Mouse (Mus musculus): Measurements from ENCODE around the gene Skil. TPM values are rescaled to one million over a fixed set of nuclear protein-coding genes. Genes with fewer than 3 reads are reported as not detected.
A peak's percentile ranks its signal among the peaks of the same experiment; 100 is the strongest.

The Skil gene
- polyA plus RNA-seq, 1 experiment from 2014 or later: 29.9 TPM

GRCm38 (mm10) chr3:31149706-31150105 lies 54.8 kb downstream of the Skil start, which contains the start of gene Cldn11:
TSS of gene Cldn11 (plus strand) at chr3:31149920.
- Histone ChIP-seq H3K4me2 (ENCODE audit: low read length) (peak within 1 kb of the TSS; percentile 99), H3K9me3 (replicated peaks; ENCODE audit: control insufficient read depth, low read length, poor library complexity, severe bottlenecking) (no peaks in the 10 kb centered on the region), H3K4me1 (ENCODE audit: control insufficient read depth, insufficient read depth, low read length) (peaks cover 5% of the 10 kb centered on the region; the same call in 1 of the 2 replicates), H3K27me3 (ENCODE audit: control insufficient read depth, insufficient read depth, low read depth, low read length) (peaks cover 13% of the 10 kb centered on the region), H3K36me3 (ENCODE audit: control insufficient read depth, insufficient read depth, low read length) (no peaks in the 10 kb centered on the region), H3K4me3 (ENCODE audit: low read depth, low read length) (peak within 1 kb of the TSS; percentile 50), H3K27ac (ENCODE audit: low read length) (no peak within 1 kb of the TSS), H3K9ac (ENCODE audit: low read depth, low read length) (peak within 1 kb of the TSS; percentile 59; the same call in 1 of the 2 replicates)
- peak; percentile 87 for ATAC-seq
- under 1% methylated on average over 33 of the region's 33 CpGs for WGBS

GRCm38 (mm10) chr3:31152108-31152507 lies 57.2 kb downstream of the Skil start:
- ATAC-seq: no peak

GRCm38 (mm10) chr3:31156126-31156525 lies 61.3 kb downstream of the Skil start:
- Histone ChIP-seq H3K4me1 (ENCODE audit: control insufficient read depth, insufficient read depth, low read length) (no peaks in the 10 kb centered on the region), H3K36me3 (ENCODE audit: control insufficient read depth, insufficient read depth, low read length) (no peaks in the 10 kb centered on the region), H3K4me2 (ENCODE audit: low read length) (no peak overlapping the region), H3K9ac (ENCODE audit: low read depth, low read length) (no peak overlapping the region), H3K27me3 (ENCODE audit: control insufficient read depth, insufficient read depth, low read depth, low read length) (no peaks in the 10 kb centered on the region), H3K9me3 (replicated peaks; ENCODE audit: control insufficient read depth, low read length, poor library complexity, severe bottlenecking) (no peaks in the 10 kb centered on the region), H3K4me3 (ENCODE audit: low read depth, low read length) (no peak overlapping the region), H3K27ac (ENCODE audit: low read length) (no peak overlapping the region)
- WGBS: 45% methylated on average over 3 of the region's 3 CpGs
- no peak for ATAC-seq

More at GRCm38 (mm10) chr3:31152108-31152507, 57.2 kb downstream of the Skil start:
- Histone ChIP-seq H3K4me1 (ENCODE audit: control insufficient read depth, insufficient read depth, low read length) (peaks cover 5% of the 10 kb centered on the region; the same call in 1 of the 2 replicates), H3K9me3 (replicated peaks; ENCODE audit: control insufficient read depth, low read length, poor library complexity, severe bottlenecking) (no peaks in the 10 kb centered on the region), H3K27ac (ENCODE audit: low read length) (no peak overlapping the region), H3K27me3 (ENCODE audit: control insufficient read depth, insufficient read depth, low read depth, low read length) (peaks cover 10% of the 10 kb centered on the region), H3K9ac (ENCODE audit: low read depth, low read length) (no peak overlapping the region), H3K4me3 (ENCODE audit: low read depth, low read length) (no peak overlapping the region), H3K36me3 (ENCODE audit: control insufficient read depth, insufficient read depth, low read length) (no peaks in the 10 kb centered on the region), H3K4me2 (ENCODE audit: low read length) (no peak overlapping the region)
- WGBS: 72% methylated on average over 6 of the region's 6 CpGs

GRCm38 (mm10) chr3:31157776-31158175 lies 62.9 kb downstream of the Skil start:
- Histone ChIP-seq H3K27ac (ENCODE audit: low read length) (no peak overlapping the region), H3K36me3 (ENCODE audit: control insufficient read depth, insufficient read depth, low read length) (no peaks in the 10 kb centered on the region), H3K4me1 (ENCODE audit: control insufficient read depth, insufficient read depth, low read length) (no peaks in the 10 kb centered on the region), H3K4me2 (ENCODE audit: low read length) (no peak overlapping the region), H3K9me3 (replicated peaks; ENCODE audit: control insufficient read depth, low read length, poor library complexity, severe bottlenecking) (no peaks in the 10 kb centered on the region), H3K27me3 (ENCODE audit: control insufficient read depth, insufficient read depth, low read depth, low read length) (no peaks in the 10 kb centered on the region), H3K4me3 (ENCODE audit: low read depth, low read length) (no peak overlapping the region), H3K9ac (ENCODE audit: low read depth, low read length) (no peak overlapping the region)
- no peak for ATAC-seq
- WGBS: 79% methylated on average over 15 of the region's 15 CpGs

GRCm38 (mm10) chr3:31160046-31160445 lies 65.2 kb downstream of the Skil start:
- Histone ChIP-seq H3K4me3 (ENCODE audit: low read depth, low read length) (no peak overlapping the region), H3K4me2 (ENCODE audit: low read length) (no peak overlapping the region), H3K4me1 (ENCODE audit: control insufficient read depth, insufficient read depth, low read length) (no peaks in the 10 kb centered on the region), H3K9me3 (replicated peaks; ENCODE audit: control insufficient read depth, low read length, poor library complexity, severe bottlenecking) (no peaks in the 10 kb centered on the region), H3K36me3 (ENCODE audit: control insufficient read depth, insufficient read depth, low read length) (no peaks in the 10 kb centered on the region), H3K27ac (ENCODE audit: low read length) (no peak overlapping the region), H3K9ac (ENCODE audit: low read depth, low read length) (no peak overlapping the region), H3K27me3 (ENCODE audit: control insufficient read depth, insufficient read depth, low read depth, low read length) (no peaks in the 10 kb centered on the region)
- ATAC-seq: no peak
- 69% methylated on average over 10 of the region's 10 CpGs for WGBS

- H3K27ac ChIP-seq (ENCODE audit: low read length): no peak overlapping the region
- WGBS: 24% methylated on average over 6 of the region's 6 CpGs
- ATAC-seq: no peak
- peaks cover under 1% of the 10 kb centered on the region; the same call in 1 of the 2 replicates for H3K4me1 ChIP-seq (ENCODE audit: control insufficient read depth, insufficient read depth, low read length)
- no peak overlapping the region for H3K9ac ChIP-seq (ENCODE audit: low read depth, low read length)
- no peak overlapping the region for H3K4me2 ChIP-seq (ENCODE audit: low read length)
- no peak overlapping the region for H3K4me3 ChIP-seq (ENCODE audit: low read depth, low read length)
- H3K9me3 ChIP-seq (replicated peaks; ENCODE audit: control insufficient read depth, low read length, poor library complexity, severe bottlenecking): no peaks in the 10 kb centered on the region
- no peaks in the 10 kb centered on the region for H3K27me3 ChIP-seq (ENCODE audit: control insufficient read depth, insufficient read depth, low read depth, low read length)
- no peaks in the 10 kb centered on the region for H3K36me3 ChIP-seq (ENCODE audit: control insufficient read depth, insufficient read depth, low read length)
Observed at GRCm38 (mm10) chr3:31161336-31161735, 66.5 kb downstream of the Skil start.

- Histone ChIP-seq H3K27ac (ENCODE audit: low read length) (no peak overlapping the region), H3K36me3 (ENCODE audit: control insufficient read depth, insufficient read depth, low read length) (no peaks in the 10 kb centered on the region), H3K4me3 (ENCODE audit: low read depth, low read length) (no peak overlapping the region), H3K4me1 (ENCODE audit: control insufficient read depth, insufficient read depth, low read length) (peaks cover 2% of the 10 kb centered on the region; the same call in 1 of the 2 replicates), H3K27me3 (ENCODE audit: control insufficient read depth, insufficient read depth, low read depth, low read length) (no peaks in the 10 kb centered on the region), H3K9me3 (replicated peaks; ENCODE audit: control insufficient read depth, low read length, poor library complexity, severe bottlenecking) (no peaks in the 10 kb centered on the region), H3K4me2 (ENCODE audit: low read length) (no peak overlapping the region), H3K9ac (ENCODE audit: low read depth, low read length) (no peak overlapping the region)
- no peak for ATAC-seq
- 94% methylated on average over 14 of the region's 14 CpGs for WGBS
Observed at GRCm38 (mm10) chr3:31162860-31163259, 68.0 kb downstream of the Skil start.

GRCm38 (mm10) chr3:31165803-31166202 lies 70.9 kb downstream of the Skil start:
- Histone ChIP-seq H3K9me3 (replicated peaks; ENCODE audit: control insufficient read depth, low read length, poor library complexity, severe bottlenecking) (no peaks in the 10 kb centered on the region), H3K36me3 (ENCODE audit: control insufficient read depth, insufficient read depth, low read length) (no peaks in the 10 kb centered on the region), H3K27ac (ENCODE audit: low read length) (no peak overlapping the region), H3K4me2 (ENCODE audit: low read length) (no peak overlapping the region; the same call in 1 of the 2 replicates), H3K4me3 (ENCODE audit: low read depth, low read length) (no peak overlapping the region), H3K9ac (ENCODE audit: low read depth, low read length) (no peak overlapping the region), H3K27me3 (ENCODE audit: control insufficient read depth, insufficient read depth, low read depth, low read length) (no peaks in the 10 kb centered on the region), H3K4me1 (ENCODE audit: control insufficient read depth, insufficient read depth, low read length) (peaks cover 2% of the 10 kb centered on the region; the same call in 1 of the 2 replicates)
- ATAC-seq: peak; percentile 66; the same call in 1 of the 2 replicates
- WGBS: 55% methylated on average over 3 of the region's 3 CpGs

- H3K9me3 ChIP-seq (replicated peaks; ENCODE audit: control insufficient read depth, low read length, poor library complexity, severe bottlenecking): no peaks in the 10 kb centered on the region
- H3K27ac ChIP-seq (ENCODE audit: low read length): no peak overlapping the region
- no peak overlapping the region for H3K4me3 ChIP-seq (ENCODE audit: low read depth, low read length)
- peak; percentile 63; the same call in 1 of the 2 replicates for ATAC-seq
- H3K9ac ChIP-seq (ENCODE audit: low read depth, low read length): no peak overlapping the region
- H3K27me3 ChIP-seq (ENCODE audit: control insufficient read depth, insufficient read depth, low read depth, low read length): no peaks in the 10 kb centered on the region
- H3K4me2 ChIP-seq (ENCODE audit: low read length): no peak overlapping the region; the same call in 1 of the 2 replicates
- H3K36me3 ChIP-seq (ENCODE audit: control insufficient read depth, insufficient read depth, low read length): no peaks in the 10 kb centered on the region
- WGBS: 20% methylated on average over 12 of the region's 12 CpGs
- peaks cover 2% of the 10 kb centered on the region; the same call in 1 of the 2 replicates for H3K4me1 ChIP-seq (ENCODE audit: control insufficient read depth, insufficient read depth, low read length)
Observed at GRCm38 (mm10) chr3:31166365-31166871, 71.6 kb downstream of the Skil start.

Measured in midbrain, embryonic 16.5 days (tissue).